Comparison of ENCODE assay signal across 11 mouse cellular contexts in the genomic region with DNA sequence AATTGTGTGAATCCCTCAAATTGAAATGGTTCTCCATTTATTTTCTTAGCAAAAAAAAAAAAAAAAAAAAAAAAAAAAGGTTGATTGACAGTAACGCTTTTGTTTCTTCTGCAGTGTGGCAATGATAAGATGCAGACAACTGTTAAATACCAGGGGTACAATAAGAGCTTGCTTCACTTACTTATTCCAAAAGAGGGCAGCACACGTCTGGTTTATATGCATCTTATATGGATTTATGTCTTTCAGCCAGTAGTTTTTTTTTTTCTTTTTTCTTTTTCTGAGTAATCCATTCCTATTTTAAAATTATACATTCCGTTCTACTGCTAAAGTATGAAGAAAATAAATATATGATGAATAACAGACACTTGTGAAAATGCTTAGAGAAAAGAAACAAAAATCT.
DNase-seq lines count a peak whose midpoint lies in the region; ATAC-seq and TF ChIP-seq lines count a peak whose summit lies in the region.
"Had no signal": no experiment of that assay in that cellular context is flagged by ENCODE, and none has a peak within 500 bp of the region (broad histone marks: within the 10 kb centered on the region; RNA-seq: fewer than 3 reads in every experiment).

No protein-coding gene starts in this region.

- WGBS in lung, adult 2 months = 29% methylated on average over 3 of the region's 3 CpGs
- WGBS in midbrain, embryonic 15.5 days = 36% methylated on average over 3 of the region's 3 CpGs

- H3K4me2 ChIP-seq in midbrain, embryonic 15.5 days = no peak overlapping the region
- H3K4me2 ChIP-seq: embryonic facial prominence, embryonic 15.5 days; neural tube, embryonic 12.5 days had no signal

- no peaks in the 10 kb centered on the region for H3K27me3 ChIP-seq in midbrain, embryonic 15.5 days (replicated peaks)
- H3K27me3 ChIP-seq: embryonic facial prominence, embryonic 15.5 days; neural tube, embryonic 12.5 days had no signal

- DNase-seq in gastrocnemius, adult 2 months = no peak
- no peak for DNase-seq in gastrocnemius, postnatal 36 days
- no peak for DNase-seq in lung, adult 2 months
- DNase-seq in lung, postnatal 14 days = no peak
- peak; percentile 68 for DNase-seq in embryo, embryonic 11 days
- no peak for DNase-seq in heart, postnatal 36 days
- DNase-seq in urinary bladder, adult 2 months (ENCODE audit: low spot score) = no peak

- TF ChIP-seq POLR2A in lung, adult 2 months (IDR thresholded peaks at IDR 0.05; ENCODE audit: borderline replicate concordance, extremely low read depth, low read depth, low read length) = no peak

- no peaks in the 10 kb centered on the region for H3K36me3 ChIP-seq in midbrain, embryonic 15.5 days (replicated peaks)
- H3K36me3 ChIP-seq: embryonic facial prominence, embryonic 15.5 days; G1E; neural tube, embryonic 12.5 days had no signal

- intact Hi-C loops in gastrocnemius, adult 2 months (cut with DNase I) = no loop called here
- intact Hi-C loops in gastrocnemius, postnatal 36 days (cut with DNase I) = no loop called here
- intact Hi-C loops in heart, postnatal 36 days (cut with DNase I) = loop anchor here (2.0 kb wide), 1 partner anchor 1425 kb away; no protein-coding TSS in a partner anchor

- H3K9ac ChIP-seq in midbrain, embryonic 15.5 days = no peak overlapping the region
- H3K9ac ChIP-seq: embryonic facial prominence, embryonic 15.5 days; neural tube, embryonic 12.5 days had no signal

- no peaks in the 10 kb centered on the region for H3K4me1 ChIP-seq in lung, adult 2 months (ENCODE audit: control insufficient read depth, insufficient read depth, low read length)
- H3K4me1 ChIP-seq in midbrain, embryonic 15.5 days = no peaks in the 10 kb centered on the region
- H3K4me1 ChIP-seq: embryonic facial prominence, embryonic 15.5 days; neural tube, embryonic 12.5 days had no signal

- H3K27ac ChIP-seq in gastrocnemius, adult 2 months = no peak overlapping the region
- H3K27ac ChIP-seq in midbrain, embryonic 15.5 days = no peak overlapping the region
- H3K27ac ChIP-seq: embryonic facial prominence, embryonic 15.5 days; neural tube, embryonic 12.5 days had no signal

- H3K4me3 ChIP-seq in gastrocnemius, adult 2 months = no peak overlapping the region
- H3K4me3 ChIP-seq in lung, adult 2 months (replicated peaks; ENCODE audit: extremely low read depth, low read depth, low read length) = no peak overlapping the region
- H3K4me3 ChIP-seq in midbrain, embryonic 15.5 days = no peak overlapping the region
- H3K4me3 ChIP-seq: embryonic facial prominence, embryonic 15.5 days; neural tube, embryonic 12.5 days had no signal

- peak; percentile 17; the same call in 1 of the 2 replicates for TF ChIP-seq CTCF in gastrocnemius, adult 2 months (IDR thresholded peaks at IDR 0.05)
- TF ChIP-seq CTCF in lung, adult 2 months (IDR thresholded peaks at IDR 0.05; ENCODE audit: insufficient read depth, low read length) = peak; percentile 11; the same call in 1 of the 2 replicates

- H3K9me3 ChIP-seq in midbrain, embryonic 15.5 days = no peaks in the 10 kb centered on the region
- H3K9me3 ChIP-seq: embryonic facial prominence, embryonic 15.5 days; G1E; neural tube, embryonic 12.5 days had no signal

- peak; percentile 81 for ATAC-seq in midbrain, embryonic 15.5 days (replicated peaks)
